Mouse (Mus musculus) megakaryocyte-erythroid progenitor cell, adult 5-6 weeks (primary cell): ENCODE measurements around the gene Krtap19-4. TPM values are rescaled to one million over a fixed set of nuclear protein-coding genes. Genes with fewer than 3 reads are reported as not detected.

ENCODE experiments used
- ATAC-seq: replicated peaks from 2 replicates; pipeline ENCODE4 v1.8.0; 2016; ENCODE audit warnings: mild to moderate bottlenecking, inconsistent platforms; ENCODE audit not compliant: severe bottlenecking, poor library complexity, low FRiP score, low TSS enrichment
- total RNA-seq, 2 experiments: library from RNA; stranded (forward) in 1 of 2; stranded (reverse) in 1 of 2; fragments of 200-1000, 215-1000 nt in 1 of 2; fragments of >200 nt in 1 of 2; fragmentation: Nextera tagmentation in 1 of 2; gene quantifications; 2 replicates each; pipeline ENCODE4 v1.2.3; 2014 to 2017

Gene Krtap19-4
- total RNA-seq (2014; fragmentation: Nextera tagmentation), result not detected in 2 replicates
- not detected in 2 replicates for total RNA-seq (2017)

DNA sequence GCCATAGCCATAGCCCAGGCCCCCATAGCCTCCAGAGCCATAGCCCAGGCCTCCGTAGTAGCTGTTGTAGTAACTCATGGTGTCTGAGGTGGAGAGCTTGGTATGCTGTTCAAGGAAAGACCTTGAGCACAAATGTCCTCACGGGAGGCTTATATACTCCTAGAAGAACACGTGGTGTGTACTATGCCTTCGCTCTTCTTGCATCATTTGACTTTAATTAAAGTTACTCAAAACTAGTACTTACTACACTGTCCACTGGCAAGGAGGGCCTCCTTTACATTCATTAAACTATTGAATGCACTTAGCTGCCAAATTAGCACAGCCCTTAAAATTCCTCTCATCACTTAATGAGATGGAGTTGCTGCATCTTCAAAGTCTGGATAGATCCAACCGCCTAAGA is at the start of gene Krtap19-4:
Gene Krtap19-4, minus strand, starts transcription at position 101 of the 400 bp plus-strand sequence.
- ATAC-seq, result no peak

DNA sequence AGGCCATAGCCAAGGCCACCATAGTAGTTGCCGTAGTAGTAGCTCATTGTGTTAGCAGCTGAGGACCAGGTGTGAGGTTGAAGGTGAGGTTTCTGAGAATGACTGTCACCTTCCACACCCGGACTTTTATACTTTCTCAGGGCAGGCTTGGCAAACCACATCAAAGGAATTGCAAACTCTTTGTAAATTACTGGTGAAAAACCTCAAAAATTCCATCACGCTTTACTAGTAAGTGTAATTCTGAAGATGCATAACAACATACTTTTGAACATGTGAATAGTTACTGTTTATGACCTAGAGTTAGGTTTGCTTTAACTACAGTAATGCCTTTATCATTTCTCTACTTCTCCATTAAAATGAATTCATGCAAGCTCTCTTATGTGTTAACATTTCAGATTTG is 47.3 kb upstream of the Krtap19-4 start, which contains the start of gene Krtap19-9b:
Gene Krtap19-9b, minus strand, starts transcription at position 101 of the 400 bp plus-strand sequence.
- ATAC-seq, result no peak

GRCm38 (mm10) chr16:88896357-88896756 is 11.5 kb upstream of the Krtap19-4 start, which contains the start of gene Krtap19-5:
Gene Krtap19-5 (minus strand): TSS chr16:88896457.
- no peak for ATAC-seq

GRCm38 (mm10) chr16:88886870-88887269 is 2.0 kb upstream of the Krtap19-4 start:
- no peak for ATAC-seq

DNA sequence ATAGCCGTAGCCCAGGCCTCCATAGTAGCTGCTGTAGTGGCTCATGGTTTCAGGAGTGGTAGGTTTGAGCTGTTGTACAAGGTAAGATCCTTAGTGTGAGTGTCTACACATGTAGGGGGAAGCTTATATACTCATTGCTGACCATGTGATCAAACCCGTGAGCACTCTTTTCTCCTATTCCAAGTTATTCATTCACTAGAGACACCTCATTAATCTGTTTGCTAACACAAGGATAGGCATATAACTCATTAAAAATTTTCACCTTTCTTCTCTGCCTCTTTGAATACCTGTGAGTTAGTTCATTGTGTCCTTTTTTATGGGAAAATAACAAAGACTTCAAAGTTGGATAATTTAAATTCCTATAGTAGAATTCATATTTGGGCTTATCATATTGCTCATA is 7.0 kb downstream of the Krtap19-4 start, which contains the start of gene Krtap19-3:
Gene Krtap19-3, minus strand, starts transcription at position 101 of the 400 bp plus-strand sequence.
- ATAC-seq, result no peak

DNA sequence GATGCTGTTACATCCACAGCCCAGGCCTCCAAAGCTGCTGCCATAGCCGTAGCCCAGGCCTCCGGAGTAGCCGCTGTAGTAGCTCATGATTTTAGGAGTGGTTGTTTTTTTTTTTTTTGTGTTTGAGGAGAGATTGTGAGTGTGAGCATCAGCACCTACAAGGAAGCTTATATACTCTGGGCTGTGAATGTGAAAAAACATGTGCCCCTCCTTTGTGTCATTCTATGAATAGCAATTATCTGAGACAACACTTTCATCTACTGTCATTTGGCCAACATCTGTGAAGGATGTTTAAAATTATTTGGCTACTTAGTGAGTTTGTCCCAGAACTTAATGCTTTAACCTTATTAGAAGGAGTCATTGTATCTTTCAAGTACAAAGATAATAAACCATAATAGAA is 10.7 kb downstream of the Krtap19-4 start, which contains the start of gene Krtap19-2:
Gene Krtap19-2, minus strand, starts transcription at position 101 of the 400 bp plus-strand sequence.
- ATAC-seq, result no peak

DNA sequence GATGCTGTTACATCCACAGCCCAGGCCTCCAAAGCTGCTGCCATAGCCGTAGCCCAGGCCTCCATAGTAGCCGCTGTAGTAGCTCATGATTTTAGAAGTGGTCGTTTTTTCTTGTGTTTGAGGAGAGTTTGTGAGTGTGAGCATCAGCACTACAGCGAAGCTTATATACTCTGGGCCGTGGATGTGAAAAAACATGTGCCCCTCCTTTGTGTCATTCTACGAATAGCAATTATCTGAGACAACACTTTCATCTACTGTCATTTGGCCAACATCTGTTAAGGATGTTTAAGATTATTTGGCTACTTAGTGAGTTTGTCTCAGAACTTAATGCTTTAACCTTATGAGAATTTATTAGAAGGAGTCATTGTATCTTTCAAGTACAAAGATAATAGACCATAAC is 15.6 kb downstream of the Krtap19-4 start, which contains the start of gene Krtap19-1:
Gene Krtap19-1, minus strand, starts transcription at position 101 of the 400 bp plus-strand sequence.
- ATAC-seq, result no peak

GRCm38 (mm10) chr16:88864887-88865407 is 19.9 kb downstream of the Krtap19-4 start:
- no peak for ATAC-seq

- ATAC-seq, result no peak
Observed at GRCm38 (mm10) chr16:88851450-88851849, 33.4 kb downstream of the Krtap19-4 start.

DNA sequence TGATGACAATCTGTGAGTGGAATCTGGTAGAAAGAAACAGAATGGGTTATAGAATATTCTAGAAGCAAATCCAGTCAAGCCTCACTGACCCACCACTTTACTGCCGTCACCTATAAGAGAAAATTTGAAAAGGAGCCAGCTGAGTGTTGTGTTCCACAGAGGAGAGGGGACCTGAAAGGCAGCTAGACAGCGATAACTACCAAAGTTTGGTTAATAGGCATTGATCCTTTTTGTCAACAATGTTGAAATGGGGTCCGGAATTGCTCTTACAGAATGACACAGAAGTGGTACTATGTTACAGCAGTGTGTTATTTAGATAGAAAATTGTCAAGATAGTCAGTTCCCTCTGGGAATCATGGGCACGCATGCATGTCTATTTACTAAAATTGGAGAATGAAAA is 36.3 kb downstream of the Krtap19-4 start:
- no peak for ATAC-seq

GRCm38 (mm10) chr16:88847363-88847762 is 37.5 kb downstream of the Krtap19-4 start:
- ATAC-seq, result no peak

Other genes with a start within 250 kb of the Krtap19-4 start
- gene Krtap26-1, start 237.3 kb downstream of the Krtap19-4 start, total RNA-seq (2014; fragmentation: Nextera tagmentation), result not detected in 2 replicates
- gene Krtap26-1, start 237.3 kb downstream of the Krtap19-4 start, total RNA-seq (2017), result not detected in 2 replicates
- not detected in 2 replicates for gene Krtap27-1, start 213.4 kb downstream of the Krtap19-4 start, total RNA-seq (2014; fragmentation: Nextera tagmentation)
- gene Krtap27-1, start 213.4 kb downstream of the Krtap19-4 start, total RNA-seq (2017), result not detected in 2 replicates
- not detected in 2 replicates for gene 2310061N02Rik, start 177.1 kb downstream of the Krtap19-4 start, total RNA-seq (2014; fragmentation: Nextera tagmentation)
- gene 2310061N02Rik, start 177.1 kb downstream of the Krtap19-4 start, total RNA-seq (2017), result not detected in 2 replicates
- not detected in 2 replicates for gene Krtap13-1, start 156.2 kb downstream of the Krtap19-4 start, total RNA-seq (2014; fragmentation: Nextera tagmentation)
- gene Krtap13-1, start 156.2 kb downstream of the Krtap19-4 start, total RNA-seq (2017), result not detected in 2 replicates
- not detected in 2 replicates for gene Krtap13, start 133.5 kb downstream of the Krtap19-4 start, total RNA-seq (2014; fragmentation: Nextera tagmentation)
- gene Krtap13, start 133.5 kb downstream of the Krtap19-4 start, total RNA-seq (2017), result not detected in 2 replicates
- not detected in 2 replicates for gene 2310034C09Rik, start 126.2 kb downstream of the Krtap19-4 start, total RNA-seq (2014; fragmentation: Nextera tagmentation)
- gene 2310034C09Rik, start 126.2 kb downstream of the Krtap19-4 start, total RNA-seq (2017), result not detected in 2 replicates
- gene 2310057N15Rik, start 110.9 kb downstream of the Krtap19-4 start, total RNA-seq (2014; fragmentation: Nextera tagmentation), result not detected in 2 replicates
- gene 2310057N15Rik, start 110.9 kb downstream of the Krtap19-4 start, total RNA-seq (2017), result not detected in 2 replicates
- gene Gm5965, start 107.2 kb downstream of the Krtap19-4 start, total RNA-seq (2014; fragmentation: Nextera tagmentation), result not detected in 2 replicates
- gene Gm5965, start 107.2 kb downstream of the Krtap19-4 start, total RNA-seq (2017), result not detected in 2 replicates
- gene Gm20741, start 72.9 kb downstream of the Krtap19-4 start, total RNA-seq (2014; fragmentation: Nextera tagmentation), result not detected in 2 replicates
- gene Gm20741, start 72.9 kb downstream of the Krtap19-4 start, total RNA-seq (2017), result not detected in 2 replicates
- gene Krtap15, start 64.9 kb downstream of the Krtap19-4 start, total RNA-seq (2014; fragmentation: Nextera tagmentation), result not detected in 2 replicates
- not detected in 2 replicates for gene Krtap15, start 64.9 kb downstream of the Krtap19-4 start, total RNA-seq (2017)
- not detected in 2 replicates for gene Krtap14, start 58.9 kb downstream of the Krtap19-4 start, total RNA-seq (2014; fragmentation: Nextera tagmentation)
- not detected in 2 replicates for gene Krtap14, start 58.9 kb downstream of the Krtap19-4 start, total RNA-seq (2017)
- not detected in 2 replicates for gene Krtap19-1, start 15.7 kb downstream of the Krtap19-4 start, total RNA-seq (2014; fragmentation: Nextera tagmentation)
- not detected in 2 replicates for gene Krtap19-1, start 15.7 kb downstream of the Krtap19-4 start, total RNA-seq (2017)
- not detected in 2 replicates for gene Krtap19-2, start 10.8 kb downstream of the Krtap19-4 start, total RNA-seq (2014; fragmentation: Nextera tagmentation)
- gene Krtap19-2, start 10.8 kb downstream of the Krtap19-4 start, total RNA-seq (2017), result not detected in 2 replicates
- gene Krtap19-3, start 7.1 kb downstream of the Krtap19-4 start, total RNA-seq (2014; fragmentation: Nextera tagmentation), result not detected in 2 replicates
- not detected in 2 replicates for gene Krtap19-3, start 7.1 kb downstream of the Krtap19-4 start, total RNA-seq (2017)
- not detected in 2 replicates for gene Krtap19-5, start 11.4 kb upstream of the Krtap19-4 start, total RNA-seq (2014; fragmentation: Nextera tagmentation)
- not detected in 2 replicates for gene Krtap19-5, start 11.4 kb upstream of the Krtap19-4 start, total RNA-seq (2017)
- gene Krtap19-9b, start 47.2 kb upstream of the Krtap19-4 start, total RNA-seq (2014; fragmentation: Nextera tagmentation), result not detected in 2 replicates
- gene Krtap19-9b, start 47.2 kb upstream of the Krtap19-4 start, total RNA-seq (2017), result not detected in 2 replicates
- not detected in 2 replicates for gene Krtap16-3, start 77.8 kb upstream of the Krtap19-4 start, total RNA-seq (2014; fragmentation: Nextera tagmentation)
- not detected in 2 replicates for gene Krtap16-3, start 77.8 kb upstream of the Krtap19-4 start, total RNA-seq (2017)
- gene Krtap22-2, start 125.7 kb upstream of the Krtap19-4 start, total RNA-seq (2014; fragmentation: Nextera tagmentation), result not detected in 2 replicates
- gene Krtap22-2, start 125.7 kb upstream of the Krtap19-4 start, total RNA-seq (2017), result not detected in 2 replicates
- not detected in 2 replicates for gene Gm10229, start 130.2 kb upstream of the Krtap19-4 start, total RNA-seq (2014; fragmentation: Nextera tagmentation)
- gene Gm10229, start 130.2 kb upstream of the Krtap19-4 start, total RNA-seq (2017), result not detected in 2 replicates
- gene Krtap6-1, start 146.6 kb upstream of the Krtap19-4 start, total RNA-seq (2014; fragmentation: Nextera tagmentation), result not detected in 2 replicates
- not detected in 2 replicates for gene Krtap6-1, start 146.6 kb upstream of the Krtap19-4 start, total RNA-seq (2017)
- gene Gm10228, start 156.4 kb upstream of the Krtap19-4 start, total RNA-seq (2014; fragmentation: Nextera tagmentation), result not detected in 2 replicates
- not detected in 2 replicates for gene Gm10228, start 156.4 kb upstream of the Krtap19-4 start, total RNA-seq (2017)
- gene Krtap6-5, start 162.8 kb upstream of the Krtap19-4 start, total RNA-seq (2014; fragmentation: Nextera tagmentation), result not detected in 2 replicates
- gene Krtap6-5, start 162.8 kb upstream of the Krtap19-4 start, total RNA-seq (2017), result not detected in 2 replicates
- not detected in 2 replicates for gene 1110025L11Rik, start 178.9 kb upstream of the Krtap19-4 start, total RNA-seq (2014; fragmentation: Nextera tagmentation)
- not detected in 2 replicates for gene 1110025L11Rik, start 178.9 kb upstream of the Krtap19-4 start, total RNA-seq (2017)
- gene Krtap6-3, start 198.9 kb upstream of the Krtap19-4 start, total RNA-seq (2014; fragmentation: Nextera tagmentation), result not detected in 2 replicates
- gene Krtap6-3, start 198.9 kb upstream of the Krtap19-4 start, total RNA-seq (2017), result not detected in 2 replicates